Mouse (Mus musculus) gastrocnemius, adult 2 months (tissue): ENCODE measurements around the gene Kcnh6. TPM values are rescaled to one million over a fixed set of nuclear protein-coding genes. Genes with fewer than 3 reads are reported as not detected.

Experiments used
- DNase-seq: peaks from one replicate; pipeline ENCODE4 v3.0.0; 2022
- H3K27ac ChIP-seq: fragments of 200-600 bp; 2 replicates; pipeline ENCODE4 v1.8.1; 2022; ENCODE audit warnings: mild to moderate bottlenecking
- H3K4me3 ChIP-seq: fragments of 200-600 bp; 2 replicates; pipeline ENCODE4 v1.8.1; 2022; ENCODE audit warnings: mild to moderate bottlenecking, moderate library complexity
- CTCF ChIP-seq: fragments of 200-600 bp; IDR thresholded peaks from 2 replicates; pipeline ENCODE4 v1.8.1; 2022; ENCODE audit warnings: antibody characterized with exemption, mild to moderate bottlenecking, moderate library complexity
- intact Hi-C: fragments of 180-260 bp; cut with DNase I; formaldehyde crosslinking; loops from one replicate; pipeline ENCODE4 v1.15.1; 2025
- total RNA-seq, 2 experiments: library from RNA; stranded (reverse); gene quantifications; 2 replicates each; pipeline ENCODE4 v1.2.3; 2021

Kcnh6 gene
- total RNA-seq, 2 experiments from 2014 or later, result not detected

GRCm38 (mm10) chr11:105984452-105984851, 23.5 kb upstream of the Kcnh6 start:
- no peak for DNase-seq
- Histone ChIP-seq H3K4me3 (no peak overlapping the region), H3K27ac (no peak overlapping the region)
- no peak for TF ChIP-seq CTCF
- intact Hi-C loops, result no loop called here

- no peak for DNase-seq
- Histone ChIP-seq H3K27ac (peak overlapping the region; percentile 31; the same call in 1 of the 2 replicates), H3K4me3 (no peak overlapping the region)
- TF ChIP-seq CTCF, result no peak
- intact Hi-C loops, result no loop called here
Measured at GRCm38 (mm10) chr11:105987446-105987845, 20.5 kb upstream of the Kcnh6 start.

- TF ChIP-seq CTCF, result no peak
- no peak for DNase-seq
- Histone ChIP-seq H3K27ac (peak overlapping the region; percentile 8; the same call in 1 of the 2 replicates), H3K4me3 (no peak overlapping the region)
- intact Hi-C loops, result no loop called here
Measured at GRCm38 (mm10) chr11:105989446-105989845, 18.5 kb upstream of the Kcnh6 start.

GRCm38 (mm10) chr11:105990231-105990630, 17.7 kb upstream of the Kcnh6 start:
- Histone ChIP-seq H3K4me3 (no peak overlapping the region), H3K27ac (no peak overlapping the region)
- DNase-seq, result no peak
- TF ChIP-seq CTCF, result no peak
- intact Hi-C loops, result no loop called here

DNA sequence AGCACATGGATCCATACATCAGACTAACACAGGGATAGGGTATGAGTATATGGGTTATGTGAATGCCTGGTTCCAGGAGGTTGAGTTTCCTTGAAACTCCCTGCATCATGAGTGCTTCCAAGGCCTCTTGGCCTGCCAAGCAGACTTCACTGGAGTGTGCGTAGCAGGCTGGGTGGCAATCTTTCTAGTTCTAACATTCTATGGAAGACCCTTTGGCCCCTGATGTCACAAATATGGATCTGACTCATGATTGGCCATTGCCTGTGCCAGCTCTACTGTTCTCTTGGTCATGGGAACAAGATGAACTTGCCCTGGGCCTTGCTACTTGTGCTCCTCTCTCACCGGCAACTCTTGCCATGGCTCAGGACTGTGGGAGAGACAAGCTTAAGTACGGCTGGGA, 13.5 kb upstream of the Kcnh6 start, which contains the start of gene Ace3:
TSS of gene Ace3 (plus strand) at position 301 of the 400 bp plus-strand sequence.
- no peak for DNase-seq
- intact Hi-C loops, result no loop called here
- Histone ChIP-seq H3K27ac (no peak within 1 kb of the TSS), H3K4me3 (no peak within 1 kb of the TSS)
- no peak for TF ChIP-seq CTCF

- intact Hi-C loops, result no loop called here
- TF ChIP-seq CTCF, result no peak
- H3K27ac ChIP-seq, result no peak overlapping the region
- H3K4me3 ChIP-seq, result no peak overlapping the region
- DNase-seq, result no peak
Measured at GRCm38 (mm10) chr11:106000062-106000461, 7.9 kb upstream of the Kcnh6 start.

GRCm38 (mm10) chr11:106001718-106002117, 6.2 kb upstream of the Kcnh6 start:
- no peak for DNase-seq
- Histone ChIP-seq H3K4me3 (no peak overlapping the region), H3K27ac (no peak overlapping the region)
- peak; percentile 65 for TF ChIP-seq CTCF
- intact Hi-C loops, result no loop called here

DNA sequence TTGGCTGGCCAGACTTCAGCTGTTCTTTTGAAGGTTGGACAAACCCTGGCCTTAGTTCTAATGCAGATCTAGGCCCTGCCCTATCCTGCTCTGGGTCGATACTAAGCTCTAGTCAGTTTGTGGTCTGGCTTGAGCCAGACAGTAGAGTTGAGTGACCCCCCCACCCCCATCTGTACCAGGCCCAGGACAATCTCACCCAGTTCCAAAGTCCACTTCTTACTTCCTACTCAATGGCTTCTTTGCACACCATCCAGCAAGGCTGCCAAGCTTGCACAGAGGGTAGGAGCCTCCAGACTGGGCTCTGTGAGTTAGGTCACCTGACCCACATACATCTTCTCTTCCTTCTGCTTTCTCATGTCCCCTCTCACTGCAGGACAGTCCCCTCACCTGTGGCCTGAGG, 3.3 kb upstream of the Kcnh6 start:
- intact Hi-C loops, result no loop called here
- TF ChIP-seq CTCF, result no peak
- H3K27ac ChIP-seq, result no peak overlapping the region
- H3K4me3 ChIP-seq, result no peak overlapping the region
- no peak for DNase-seq

DNA sequence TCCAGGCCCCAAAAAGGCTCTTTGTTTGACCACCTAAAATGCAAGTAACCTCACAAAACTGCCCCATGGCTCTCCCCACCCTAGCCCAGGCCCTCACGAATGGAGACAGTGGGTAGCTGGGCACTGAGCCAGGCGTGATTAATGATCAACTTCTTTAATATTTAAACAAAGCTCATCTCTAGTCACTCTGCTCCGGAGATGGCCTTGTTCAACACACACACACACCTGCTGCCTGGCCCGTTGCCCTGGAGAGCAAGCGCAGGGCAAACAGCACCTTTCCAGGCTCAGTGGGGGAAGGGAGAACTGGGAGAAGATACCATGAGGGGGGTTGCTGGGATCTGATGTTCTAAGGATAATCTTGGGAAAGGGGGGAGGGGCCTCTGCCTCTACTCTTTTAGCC, 2.0 kb upstream of the Kcnh6 start:
- no peak for TF ChIP-seq CTCF
- no peak for DNase-seq
- Histone ChIP-seq H3K4me3 (no peak overlapping the region), H3K27ac (no peak overlapping the region)
- intact Hi-C loops, result no loop called here

DNA sequence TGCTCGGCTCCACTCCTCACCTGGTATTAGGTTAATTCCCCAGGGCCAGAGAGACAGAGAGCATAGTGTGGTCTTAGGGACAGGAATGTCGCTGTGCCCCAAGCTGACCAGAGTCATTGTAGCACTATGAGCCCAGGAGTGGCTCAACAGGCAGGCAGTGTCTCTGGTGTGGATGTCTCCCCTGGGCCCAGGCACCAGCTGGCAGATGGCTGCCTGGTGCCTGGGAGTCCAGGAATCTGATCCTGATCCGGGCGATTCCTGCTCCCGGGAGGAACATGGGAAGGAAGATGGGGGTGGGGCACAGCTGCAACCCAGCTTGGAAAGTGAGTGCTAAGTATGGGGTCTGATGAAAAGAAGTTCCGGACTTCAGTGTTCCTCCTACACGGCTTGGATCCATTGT, 4.8 kb downstream of the Kcnh6 start:
- DNase-seq, result no peak
- TF ChIP-seq CTCF, result no peak
- intact Hi-C loops, result no loop called here
- Histone ChIP-seq H3K27ac (no peak overlapping the region), H3K4me3 (no peak overlapping the region)

DNA sequence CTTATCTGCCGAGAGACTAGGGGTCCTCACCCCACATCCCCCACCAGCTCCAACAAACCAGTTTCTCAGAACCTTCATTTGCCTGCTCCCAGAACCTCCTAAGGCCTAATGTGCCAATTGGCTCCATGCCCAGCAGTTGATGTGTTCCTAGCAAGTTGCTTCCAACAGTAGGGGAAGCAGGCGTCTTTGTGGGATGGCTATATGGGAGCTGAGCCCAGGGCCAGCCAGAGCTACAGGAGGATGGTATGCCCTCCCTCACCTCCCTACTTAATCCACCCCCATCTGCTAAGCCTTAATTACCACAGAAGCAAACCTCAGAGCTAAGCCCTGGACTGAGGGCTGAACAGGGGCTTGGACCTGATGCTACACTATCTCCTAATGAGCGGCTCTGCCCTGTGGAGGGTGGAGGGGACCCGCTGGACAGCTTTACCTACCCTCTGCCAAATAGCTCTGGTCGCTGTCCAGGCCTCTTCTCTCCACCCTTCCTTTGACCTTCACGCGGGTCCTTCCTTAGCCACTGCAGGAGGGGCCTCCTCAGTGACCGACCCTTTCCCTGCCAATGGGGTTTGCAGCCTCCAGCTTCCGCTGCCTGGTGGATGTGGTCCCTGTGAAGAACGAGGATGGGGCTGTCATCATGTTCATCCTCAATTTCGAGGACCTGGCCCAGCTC, 5.8 kb downstream of the Kcnh6 start:
- intact Hi-C loops, result no loop called here
- no peak for TF ChIP-seq CTCF
- Histone ChIP-seq H3K27ac (no peak overlapping the region), H3K4me3 (no peak overlapping the region)
- DNase-seq, result peak; percentile 64

DNA sequence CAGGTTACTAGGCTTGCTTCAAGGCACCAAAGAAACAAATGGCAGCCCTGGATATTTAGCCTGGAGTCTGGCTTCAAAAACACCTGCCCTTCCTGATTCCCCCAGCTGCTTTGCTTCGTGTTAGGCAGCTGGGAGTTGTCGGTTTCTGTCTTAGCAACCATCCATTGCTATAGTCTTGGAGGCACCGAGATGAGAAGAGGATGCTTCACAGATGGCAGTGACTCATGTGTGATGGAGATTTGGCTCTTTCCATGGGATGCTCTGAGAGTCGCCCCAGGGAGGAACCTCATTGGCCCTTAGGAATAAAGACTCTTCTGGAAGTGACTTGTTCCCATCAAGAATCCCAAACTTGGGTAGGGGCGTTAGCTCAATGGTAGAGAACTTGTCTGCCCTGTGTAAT, 8.5 kb downstream of the Kcnh6 start:
- Histone ChIP-seq H3K27ac (no peak overlapping the region), H3K4me3 (no peak overlapping the region)
- no peak for TF ChIP-seq CTCF
- DNase-seq, result no peak
- intact Hi-C loops, result no loop called here

DNA sequence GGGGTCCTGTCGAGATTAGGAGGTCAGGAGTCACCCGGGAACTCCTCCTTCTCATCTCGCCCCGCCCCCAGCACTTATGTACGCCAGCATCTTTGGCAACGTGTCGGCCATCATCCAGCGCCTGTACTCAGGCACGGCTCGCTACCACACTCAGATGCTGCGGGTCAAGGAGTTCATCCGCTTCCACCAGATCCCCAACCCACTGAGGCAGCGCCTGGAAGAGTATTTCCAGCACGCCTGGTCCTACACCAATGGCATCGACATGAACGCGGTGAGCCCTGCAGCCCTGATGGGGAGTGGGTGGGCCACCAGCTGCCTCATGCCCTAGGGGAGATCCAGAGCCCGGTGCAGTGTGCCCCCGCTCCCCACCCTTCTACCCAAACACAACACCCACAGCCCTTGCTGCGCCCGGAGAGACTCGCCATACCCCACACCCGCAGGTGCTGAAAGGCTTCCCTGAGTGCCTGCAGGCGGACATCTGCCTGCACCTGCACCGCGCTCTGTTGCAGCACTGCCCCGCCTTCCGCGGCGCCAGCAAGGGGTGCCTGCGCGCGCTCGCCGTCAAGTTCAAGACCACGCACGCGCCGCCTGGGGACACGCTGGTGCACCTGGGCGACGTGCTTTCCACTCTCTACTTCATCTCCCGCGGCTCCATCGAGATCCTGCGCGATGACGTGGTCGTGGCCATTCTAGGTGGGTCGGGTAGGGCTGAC, 12.3 kb downstream of the Kcnh6 start:
- Histone ChIP-seq H3K27ac (no peak overlapping the region), H3K4me3 (no peak overlapping the region)
- DNase-seq, result no peak
- no peak for TF ChIP-seq CTCF
- intact Hi-C loops, result loop anchor here (10.0 kb wide), 1 partner anchor 45 kb away; no protein-coding TSS in a partner anchor
